Mouse (Mus musculus): ENCODE measurements around the gene Sptb.

DNA sequence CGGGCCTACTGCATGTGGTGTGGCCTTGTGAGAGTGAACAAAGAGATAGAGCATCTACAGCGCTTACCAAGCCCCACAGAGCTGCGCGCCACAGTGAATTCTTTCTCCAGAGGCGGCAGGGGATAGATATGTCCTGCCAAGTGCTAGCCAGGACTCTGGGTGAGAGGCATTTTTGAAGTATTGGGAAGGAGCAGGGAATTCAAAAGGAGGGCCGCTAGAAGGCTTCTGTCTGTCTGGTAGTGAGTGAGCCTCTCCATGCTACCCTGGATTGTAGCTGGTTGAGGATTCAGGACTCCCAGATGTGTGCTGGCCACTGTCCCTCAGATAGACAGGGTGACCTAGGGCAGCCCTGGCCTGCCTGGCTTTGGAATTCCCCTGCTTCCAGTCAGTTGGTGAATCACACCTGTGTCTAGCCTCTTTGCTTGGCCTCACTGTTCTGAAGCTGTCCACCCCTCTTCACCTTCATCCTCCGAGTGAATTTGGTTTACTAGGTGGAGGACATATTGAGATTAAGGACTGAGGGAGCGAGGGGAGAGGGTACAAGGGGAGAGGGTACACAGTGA is 173.7 kb downstream of the Sptb start:
- no peak for TF ChIP-seq CTCF (IDR thresholded peaks at IDR 0.05; ENCODE audit: insufficient read depth, low read length)
- TF ChIP-seq POLR2A (IDR thresholded peaks at IDR 0.05; ENCODE audit: borderline replicate concordance, extremely low read depth, low read depth, low read length), result no peak
